Comparison of ENCODE assay signal across 21 mouse cellular contexts in the genomic region with DNA sequence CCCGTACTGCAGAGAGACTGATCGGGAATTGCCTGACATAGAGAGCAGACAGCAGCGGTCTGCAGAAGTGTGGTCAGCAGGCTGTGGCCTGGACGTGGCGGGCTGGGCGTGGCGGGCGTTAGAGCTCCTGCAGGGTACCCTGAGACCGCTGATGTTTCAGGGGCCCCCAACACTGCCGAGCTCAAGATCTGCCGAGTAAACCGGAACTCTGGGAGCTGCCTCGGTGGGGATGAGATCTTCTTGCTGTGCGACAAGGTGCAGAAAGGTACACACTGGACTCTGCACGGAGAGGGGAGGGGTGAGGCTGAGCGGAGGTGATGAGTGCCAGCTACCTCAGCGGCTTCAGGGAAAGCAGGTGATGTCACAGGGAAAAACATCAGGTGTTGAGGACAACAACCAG.
"Had no signal": no experiment of that assay in that cellular context is flagged by ENCODE, and none has a peak within 500 bp of the region (broad histone marks: within the 10 kb centered on the region; RNA-seq: fewer than 3 reads in every experiment).

No protein-coding gene starts in this region.

- H3K9me3 ChIP-seq: limb, embryonic 12.5 days; limb, embryonic 15.5 days; liver, embryonic 15.5 days; lung, embryonic 15.5 days; megakaryocyte, embryonic 14.5 days; midbrain, embryonic 10.5 days; midbrain, embryonic 13.5 days; neural tube, embryonic 13.5 days; stomach, embryonic 15.5 days had no signal

- H3K4me2 ChIP-seq: limb, embryonic 12.5 days; limb, embryonic 15.5 days; liver, embryonic 15.5 days; lung, embryonic 15.5 days; midbrain, embryonic 13.5 days; neural tube, embryonic 13.5 days; stomach, embryonic 15.5 days had no signal

- ATAC-seq: midbrain, embryonic 13.5 days; midbrain, embryonic 16.5 days had no signal

- H3K27ac ChIP-seq: limb, embryonic 12.5 days; limb, embryonic 15.5 days; liver, embryonic 15.5 days; lung, embryonic 15.5 days; midbrain, embryonic 10.5 days; midbrain, embryonic 13.5 days; neural tube, embryonic 13.5 days; stomach, embryonic 15.5 days had no signal

- H3K4me3 ChIP-seq: limb, embryonic 12.5 days; limb, embryonic 15.5 days; liver, embryonic 15.5 days; lung, embryonic 15.5 days; megakaryocyte, embryonic 14.5 days; midbrain, embryonic 10.5 days; midbrain, embryonic 13.5 days; myocyte; neural tube, embryonic 13.5 days; stomach, embryonic 15.5 days had no signal

- H3K27me3 ChIP-seq: limb, embryonic 12.5 days; limb, embryonic 15.5 days; liver, embryonic 15.5 days; lung, embryonic 15.5 days; megakaryocyte, embryonic 14.5 days; midbrain, embryonic 13.5 days; neural tube, embryonic 13.5 days; stomach, embryonic 15.5 days had no signal

- DNase-seq: kidney, postnatal 14 days; kidney, postnatal 4 days; left cerebral cortex, postnatal 4 days; lung, adult 18-20 months; lung, postnatal 10 days; lung, postnatal 36 days; retina, postnatal 1 day; right cerebral cortex, postnatal 25 days; spleen, adult 18-20 months; thymus, postnatal 25 days had no signal

- H3K9ac ChIP-seq: limb, embryonic 15.5 days; liver, embryonic 15.5 days; lung, embryonic 15.5 days; midbrain, embryonic 13.5 days; neural tube, embryonic 13.5 days; stomach, embryonic 15.5 days had no signal
